Mouse (Mus musculus): ENCODE data around the gene Itprip.

Gene Itprip

DNA sequence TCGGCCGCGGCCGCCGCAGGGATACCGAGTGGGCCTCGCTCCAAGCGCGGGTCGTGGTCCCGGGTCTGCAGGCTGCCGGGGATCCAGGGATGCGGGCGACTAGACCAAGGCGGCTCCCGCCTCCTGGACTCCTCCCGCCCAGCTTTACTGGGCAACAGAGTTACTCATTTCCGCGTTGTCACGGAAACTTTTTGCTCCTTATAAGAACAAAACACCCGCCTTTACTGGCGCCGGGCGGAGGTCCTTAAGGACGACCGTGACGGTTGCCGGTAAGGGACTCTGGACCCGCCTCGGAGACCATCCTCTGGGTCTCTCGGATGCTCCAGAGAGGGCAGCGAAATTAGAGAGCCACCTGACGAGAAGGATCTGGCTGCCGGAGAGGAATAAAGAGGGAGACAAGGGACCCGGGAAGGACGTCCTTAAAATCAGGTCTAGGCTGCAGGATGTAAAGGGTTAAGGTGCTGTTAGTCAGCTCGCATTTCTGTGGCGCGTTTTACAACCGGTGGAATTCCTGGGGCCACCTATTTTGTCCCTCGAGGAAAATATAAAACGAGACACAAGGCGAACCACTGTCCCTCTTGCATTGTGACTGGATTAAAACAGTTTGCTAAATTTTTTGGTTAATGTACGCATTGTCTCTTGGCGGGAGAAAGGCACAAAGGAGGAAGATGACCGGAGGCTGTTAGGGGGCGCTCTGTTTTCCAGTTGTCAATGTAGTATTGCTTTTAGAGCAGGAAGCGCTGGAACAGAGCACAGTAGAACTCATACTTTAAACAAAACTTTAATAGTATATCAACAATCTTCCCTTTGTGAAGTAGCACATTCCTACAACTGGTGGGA, at the start of gene Itprip, which contains the start of gene Cfap43:
Gene Itprip, minus strand, starts transcription at position 174 of the 840 bp plus-strand sequence.
Gene Cfap43, minus strand, starts transcription at position 162 of the 840 bp plus-strand sequence.
- in situ Hi-C loops (cut with MboI, MseI), result no loop called here

DNA sequence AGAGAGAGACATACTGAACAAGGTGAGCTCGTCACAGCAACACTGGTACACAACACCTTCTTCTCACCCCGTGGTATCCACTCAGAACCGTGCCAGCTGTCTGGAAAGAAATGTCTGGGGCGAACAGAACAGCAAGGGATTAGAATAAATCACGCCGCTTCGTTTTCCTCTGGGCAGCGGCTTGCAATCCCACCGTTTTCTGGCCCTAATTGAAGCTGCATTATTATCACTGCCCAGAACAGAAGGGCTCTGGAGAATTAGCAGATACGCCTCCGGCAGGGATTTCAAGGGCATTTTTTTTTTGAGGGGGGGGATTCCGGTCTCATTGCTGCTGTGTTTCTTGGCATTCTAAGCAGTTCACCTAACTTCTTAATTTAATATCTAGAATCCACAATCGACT, 39.1 kb upstream of the Itprip start:
- in situ Hi-C loops (cut with MboI, MseI), result no loop called here

DNA sequence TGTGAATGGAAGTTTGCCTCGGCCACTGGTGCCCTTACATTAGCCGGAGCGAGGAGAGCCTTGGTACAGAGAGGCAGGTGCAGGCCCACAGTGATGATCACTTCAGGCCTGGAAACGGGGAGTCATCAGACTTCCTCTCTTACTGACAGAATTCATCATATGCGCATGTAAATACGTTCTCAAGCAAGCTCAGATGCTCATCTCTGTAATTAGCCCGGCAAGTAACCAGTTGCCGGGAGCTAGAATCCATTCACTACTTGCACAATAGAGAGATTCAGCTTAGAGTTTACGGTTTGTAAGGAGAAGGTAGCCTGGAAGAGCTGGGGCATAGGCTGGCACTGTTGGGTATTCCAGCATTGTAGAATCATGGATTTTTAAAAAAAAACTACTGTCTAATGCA, 34.1 kb upstream of the Itprip start:
- in situ Hi-C loops (cut with MboI, MseI), result no loop called here

DNA sequence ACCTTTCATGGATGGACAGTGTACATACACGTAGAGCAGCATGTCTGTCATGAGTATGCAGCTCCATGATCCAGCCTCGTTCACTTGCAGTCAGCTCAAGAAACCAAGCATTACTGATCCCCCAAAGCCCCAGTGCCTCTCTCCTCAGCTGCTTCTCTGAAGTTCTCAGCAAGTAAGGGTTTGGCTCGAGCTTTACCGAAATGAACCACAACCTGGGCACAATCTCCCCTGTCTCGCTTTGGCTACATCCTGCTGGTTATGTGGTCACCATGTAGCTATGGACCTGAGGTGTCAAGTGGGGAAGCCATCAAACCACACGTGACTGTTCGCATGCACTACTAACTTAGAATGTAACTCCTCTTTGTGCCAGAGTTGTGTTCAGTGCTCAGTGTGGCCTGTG, 31.8 kb upstream of the Itprip start:
- in situ Hi-C loops (cut with MboI, MseI), result no loop called here

DNA sequence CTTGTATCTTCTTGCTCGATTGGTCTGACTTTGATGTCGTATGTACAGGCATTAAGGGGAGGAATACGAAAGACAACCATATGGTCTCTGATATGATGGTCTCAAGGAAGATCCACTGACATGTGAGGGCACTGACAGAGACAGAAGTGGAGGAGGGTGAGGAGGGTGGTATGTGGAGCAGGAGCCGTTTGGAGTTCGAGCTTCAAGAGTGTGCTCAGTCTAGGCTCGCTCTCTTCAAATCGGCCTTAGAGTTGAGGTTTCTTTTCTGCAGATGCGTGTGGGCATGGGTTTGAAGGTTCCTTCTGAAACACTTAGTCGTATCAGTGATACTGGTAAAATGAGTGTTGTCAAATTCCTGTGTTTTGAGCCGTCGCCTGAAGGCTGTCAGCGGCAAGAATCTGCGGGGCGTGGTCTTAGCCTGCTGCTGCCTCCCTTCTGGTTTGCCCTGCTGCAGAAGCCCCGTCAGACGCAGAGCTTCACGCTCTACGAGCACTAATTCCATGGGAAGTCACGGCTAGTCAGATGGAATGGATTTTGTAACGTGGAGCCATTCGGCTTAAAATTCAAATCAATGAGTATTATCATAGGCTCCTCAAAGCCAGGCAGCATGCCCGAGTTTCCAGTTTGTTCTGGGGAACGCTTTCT, 27.8 kb upstream of the Itprip start:
- in situ Hi-C loops (cut with MboI, MseI), result no loop called here

DNA sequence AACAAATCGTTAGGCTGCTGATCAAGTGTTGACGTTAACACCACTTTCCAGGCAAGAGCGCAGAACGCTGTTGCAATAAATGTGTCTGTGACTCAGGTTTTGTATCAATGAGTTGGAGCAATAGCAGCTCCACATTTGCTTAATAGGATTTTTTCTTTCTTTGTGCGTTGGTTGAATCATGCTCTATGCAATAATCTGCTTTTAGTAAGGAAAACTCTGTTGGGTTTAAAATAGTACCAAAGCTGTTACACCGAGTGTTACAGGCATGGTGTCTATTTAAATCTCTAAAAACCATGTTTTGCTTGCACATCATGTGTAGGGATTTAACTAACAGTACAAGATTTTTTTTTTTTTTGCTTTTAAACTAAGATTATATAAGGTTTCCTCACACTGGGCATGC, 20.3 kb upstream of the Itprip start:
- in situ Hi-C loops (cut with MboI, MseI), result no loop called here

DNA sequence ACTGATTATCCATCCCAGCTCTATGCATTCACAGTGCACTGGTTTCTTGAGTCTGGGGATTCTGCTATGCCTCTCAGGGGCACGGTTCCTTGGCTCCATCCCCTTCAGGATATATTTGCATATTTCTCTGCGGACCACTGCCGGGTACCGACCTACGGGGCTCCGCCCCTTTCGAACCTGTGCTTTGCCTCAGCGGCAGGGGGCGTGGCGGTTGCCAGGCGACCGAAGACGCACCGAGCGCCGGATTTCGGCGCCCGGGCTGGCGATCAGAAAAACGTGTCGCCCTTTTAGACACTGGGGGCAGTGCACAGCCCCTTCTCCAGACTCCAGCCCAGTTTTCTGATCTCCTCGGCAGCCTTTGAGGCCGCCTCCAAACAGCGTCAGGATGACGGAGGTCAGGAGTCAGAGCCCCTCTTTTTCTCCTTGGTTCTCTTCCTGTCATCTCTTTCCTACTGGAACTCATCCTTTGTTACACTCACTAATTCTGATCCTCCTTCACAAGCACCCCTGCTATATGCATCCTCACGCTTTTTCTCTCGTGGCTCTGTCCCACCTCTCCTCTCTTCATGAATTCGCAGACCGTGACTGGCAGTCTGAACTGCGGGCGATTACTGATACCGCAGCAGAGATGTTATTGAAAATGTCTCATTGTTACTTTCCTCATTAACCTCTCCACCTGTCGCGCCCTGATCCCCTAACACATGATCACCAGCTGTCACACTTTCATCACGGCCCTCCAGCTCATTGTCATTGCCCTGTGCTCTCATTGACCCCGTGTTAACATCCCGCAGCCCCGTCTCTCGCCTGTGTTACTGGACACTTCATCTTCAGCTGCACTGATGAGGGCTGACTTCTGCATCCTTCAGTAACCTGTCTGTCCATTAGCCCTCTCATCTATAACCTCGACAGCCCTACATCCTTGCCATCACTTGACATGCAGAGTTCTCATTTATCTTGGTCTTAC, 18.6 kb upstream of the Itprip start, which contains the start of gene Cfap58:
Gene Cfap58, plus strand, starts transcription at position 233 of the 964 bp plus-strand sequence.
- in situ Hi-C loops (cut with MboI, MseI), result no loop called here

DNA sequence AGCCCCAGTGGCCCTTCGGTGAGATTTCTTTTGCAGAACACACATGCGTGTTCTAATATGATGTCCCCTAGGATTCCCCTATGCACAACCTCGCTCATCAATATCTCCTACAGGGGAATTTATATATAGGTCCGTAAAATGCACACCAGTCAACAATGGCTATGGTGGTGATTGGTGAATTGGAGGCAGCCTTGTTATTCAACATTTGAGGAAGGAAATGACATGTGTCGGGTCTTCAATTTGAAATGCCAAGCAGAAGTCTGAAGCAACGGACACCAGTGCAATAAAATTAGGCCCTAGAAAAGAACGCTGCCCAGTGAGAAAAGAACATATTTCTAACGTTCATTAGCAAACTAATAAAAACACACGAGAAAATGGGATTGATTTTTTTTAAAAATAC, 17.8 kb upstream of the Itprip start:
- in situ Hi-C loops (cut with MboI, MseI), result no loop called here

DNA sequence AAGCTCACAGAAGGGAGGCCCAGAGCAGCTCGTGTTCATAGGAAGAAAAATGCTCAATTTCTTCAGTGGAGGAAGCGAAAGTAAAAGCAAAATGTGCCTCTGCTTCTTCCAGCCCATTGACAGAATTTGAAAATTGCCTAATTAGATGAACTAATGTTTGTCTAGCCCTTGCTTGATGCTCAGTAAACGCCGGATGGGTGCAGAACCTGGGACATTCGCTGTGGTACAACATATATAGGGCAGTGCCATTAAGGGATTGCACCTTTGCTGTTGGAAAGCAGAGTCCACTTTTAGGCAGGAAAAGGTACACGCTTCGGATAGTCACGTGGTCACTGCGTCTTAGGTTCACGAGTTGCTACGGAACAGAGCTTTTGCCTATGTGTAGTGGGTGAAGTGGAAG, 17.4 kb upstream of the Itprip start:
- in situ Hi-C loops (cut with MboI, MseI), result no loop called here

DNA sequence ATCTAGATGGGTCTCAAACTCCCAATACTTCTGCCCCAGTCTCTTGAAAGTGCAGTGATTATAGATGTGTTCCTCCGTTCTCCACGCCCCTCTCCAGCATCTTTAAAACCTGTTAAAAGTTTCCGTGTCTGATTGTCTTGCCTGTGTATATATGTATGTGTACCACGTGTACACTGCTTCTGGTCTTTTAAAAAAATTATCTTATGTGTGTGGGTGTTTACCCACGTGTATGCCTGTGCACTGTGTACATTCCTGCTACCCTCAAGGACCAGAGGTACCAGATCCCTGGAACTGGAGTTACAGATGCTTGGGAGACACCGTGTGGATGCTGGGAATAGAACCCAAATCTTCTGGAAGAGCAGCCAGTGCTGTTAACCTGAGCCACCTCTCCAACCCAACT, 16.4 kb upstream of the Itprip start:
- in situ Hi-C loops (cut with MboI, MseI), result no loop called here

DNA sequence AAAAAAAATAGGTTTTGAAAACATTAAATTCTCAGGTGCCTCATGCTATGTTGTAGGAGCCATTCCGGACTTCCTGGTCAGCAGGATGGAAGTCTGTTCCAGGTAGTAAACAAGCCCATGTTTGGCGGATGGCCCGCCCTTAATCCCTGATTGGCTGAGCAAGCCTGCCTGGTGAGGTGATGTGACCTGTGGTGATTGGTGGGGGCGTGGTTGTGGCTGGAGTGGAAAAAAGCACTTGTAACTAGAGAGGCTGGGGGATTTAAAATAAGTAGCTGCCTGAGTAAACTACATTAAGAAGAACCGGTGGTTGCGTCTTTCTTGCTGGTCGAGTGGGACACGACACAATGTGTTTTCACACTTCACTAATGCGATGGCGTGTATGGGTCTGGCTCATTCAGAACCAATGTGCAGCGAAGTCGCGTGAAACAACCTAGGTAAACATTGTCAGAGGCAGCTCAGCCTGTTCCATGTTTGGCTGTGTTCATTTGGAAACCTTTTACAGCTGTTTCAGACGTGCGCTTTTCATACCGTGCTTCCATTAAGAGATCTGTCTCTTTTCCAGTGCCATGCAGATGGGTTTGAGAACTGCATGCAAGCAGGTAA, 15.6 kb upstream of the Itprip start:
- in situ Hi-C loops (cut with MboI, MseI), result loop anchor here (5.0 kb wide), 1 partner anchor 52 kb away; no protein-coding TSS in a partner anchor

DNA sequence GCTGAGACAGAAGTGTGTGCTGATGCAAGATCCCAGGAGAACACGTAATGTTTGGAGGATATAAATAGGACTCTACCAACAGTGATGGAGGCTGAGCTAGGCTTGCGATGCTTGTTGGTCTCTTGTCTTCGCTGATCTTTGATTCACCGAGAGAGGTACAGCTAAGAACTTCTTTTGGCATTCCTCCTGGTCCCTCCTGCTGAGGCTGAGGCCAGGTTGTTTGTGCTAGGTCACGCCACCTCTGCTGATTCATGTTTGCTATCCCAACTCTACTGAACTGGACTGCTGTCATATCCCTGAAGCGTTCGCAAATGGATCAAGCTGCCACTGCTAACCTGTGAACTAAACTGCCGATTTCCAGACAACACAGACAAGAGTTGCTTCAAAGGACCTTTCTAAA, 15.0 kb upstream of the Itprip start:
- in situ Hi-C loops (cut with MboI, MseI), result loop anchor here (5.0 kb wide), 1 partner anchor 52 kb away; no protein-coding TSS in a partner anchor

DNA sequence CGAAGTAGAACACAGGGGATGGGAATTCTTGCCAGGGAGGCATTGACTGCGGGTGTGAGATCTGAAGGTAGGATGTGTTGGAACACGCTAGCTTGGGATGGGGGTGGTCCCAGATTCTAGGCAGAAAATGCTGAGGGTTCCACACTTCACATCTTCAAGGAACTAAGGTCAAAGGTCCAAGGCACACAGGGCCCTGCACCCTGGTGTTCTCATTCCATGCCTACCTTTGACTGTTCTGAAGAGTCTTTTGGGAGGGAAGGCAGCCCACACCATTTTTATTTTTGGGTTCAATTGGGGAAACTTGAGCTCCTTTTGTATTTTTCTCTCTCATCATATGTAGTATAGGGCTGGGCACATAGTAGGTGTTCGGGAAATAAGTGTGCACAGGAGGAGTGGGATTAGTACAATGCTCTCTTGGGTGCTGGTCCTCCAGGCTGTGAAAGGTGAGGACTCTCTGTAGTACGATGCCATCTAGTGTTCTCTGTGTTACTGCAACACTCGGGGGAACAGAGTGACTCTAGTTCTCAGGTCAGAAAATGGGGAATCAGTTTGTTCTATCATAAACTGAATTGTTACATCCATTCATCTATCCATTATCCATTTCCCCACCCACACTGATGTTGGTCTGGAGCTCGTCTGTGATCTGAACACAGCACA, 13.0 kb upstream of the Itprip start:
- in situ Hi-C loops (cut with MboI, MseI), result loop anchor here (5.0 kb wide), 1 partner anchor 50 kb away; no protein-coding TSS in a partner anchor

DNA sequence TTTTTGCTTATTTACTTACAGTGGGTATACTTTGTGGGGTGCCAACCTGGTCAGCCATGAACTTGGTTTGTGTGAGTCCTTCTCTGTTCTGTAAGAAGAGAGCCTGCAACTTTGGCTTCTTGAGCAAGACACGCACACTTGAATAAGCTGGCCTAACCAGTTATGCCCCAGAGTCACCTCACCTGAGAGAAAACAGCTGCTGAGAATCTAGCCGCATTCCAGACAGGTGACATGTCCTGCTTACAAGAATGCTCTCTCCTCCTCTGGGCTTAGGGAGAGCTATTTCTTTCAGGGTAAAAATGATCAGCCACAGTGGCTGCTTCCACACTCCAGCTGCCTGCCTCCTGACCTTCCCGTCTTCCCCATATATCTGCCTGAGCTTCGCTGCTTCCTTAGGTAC, 9.9 kb upstream of the Itprip start:
- in situ Hi-C loops (cut with MboI, MseI), result no loop called here

DNA sequence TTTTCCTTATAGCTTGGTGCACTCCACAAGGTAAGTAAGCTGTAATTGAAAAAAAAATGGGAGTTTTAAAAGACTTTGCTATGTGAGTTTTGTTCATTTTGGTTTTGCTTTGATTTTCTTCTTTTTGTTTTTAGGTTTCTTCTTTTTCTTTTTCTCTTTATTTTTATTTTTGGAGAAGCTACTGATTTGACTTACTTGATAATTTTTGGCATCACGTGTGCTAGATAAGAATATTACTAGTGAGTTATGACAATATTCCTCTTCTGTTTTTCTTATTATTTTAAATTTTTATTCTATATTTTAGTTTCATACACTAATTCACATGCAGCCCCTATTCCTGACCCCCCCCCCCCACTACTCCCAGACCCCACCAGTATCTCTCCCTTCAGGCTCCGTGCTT, 7.9 kb upstream of the Itprip start:
- in situ Hi-C loops (cut with MboI, MseI), result no loop called here

DNA sequence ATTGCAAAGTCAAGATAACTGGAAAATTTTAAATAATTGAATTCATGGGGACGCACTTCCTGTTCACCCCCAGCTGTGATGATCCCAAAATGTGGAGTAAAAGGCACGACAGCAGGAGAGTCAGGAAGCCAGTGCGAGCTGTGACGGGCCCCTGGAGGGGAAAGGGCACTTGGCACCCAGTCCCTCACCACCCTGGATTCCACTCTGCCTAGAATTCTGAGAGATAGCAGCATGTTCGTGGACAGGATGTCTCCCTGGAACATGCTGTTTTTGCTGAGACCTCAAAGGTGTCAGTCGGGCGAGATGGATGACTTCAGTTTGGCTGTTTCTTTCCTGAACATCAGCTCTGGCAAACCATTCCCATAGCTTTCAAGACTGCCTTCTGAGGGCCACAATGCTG, 6.7 kb upstream of the Itprip start:
- in situ Hi-C loops (cut with MboI, MseI), result no loop called here

DNA sequence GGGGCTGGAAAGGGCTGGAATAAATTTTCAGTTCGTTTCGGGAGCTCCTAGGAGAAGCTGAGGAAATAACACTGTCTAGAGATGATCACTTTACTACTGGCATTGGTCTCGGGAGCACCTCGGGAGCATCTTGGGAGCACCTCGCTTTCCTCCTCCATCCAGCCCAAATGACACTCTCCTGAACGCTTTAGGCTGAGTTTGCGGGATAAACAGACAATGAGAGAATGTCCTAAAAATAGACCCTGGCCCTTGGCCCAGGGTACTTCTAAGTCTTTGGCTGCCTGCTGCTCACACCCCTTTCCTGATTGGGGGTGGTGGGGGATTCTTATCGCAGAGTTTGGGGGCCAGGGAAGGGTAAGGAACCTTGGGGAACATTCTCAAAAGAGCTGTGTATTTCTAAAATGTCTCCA, 872 bp upstream of the Itprip start:
- in situ Hi-C loops (cut with MboI, MseI), result no loop called here

DNA sequence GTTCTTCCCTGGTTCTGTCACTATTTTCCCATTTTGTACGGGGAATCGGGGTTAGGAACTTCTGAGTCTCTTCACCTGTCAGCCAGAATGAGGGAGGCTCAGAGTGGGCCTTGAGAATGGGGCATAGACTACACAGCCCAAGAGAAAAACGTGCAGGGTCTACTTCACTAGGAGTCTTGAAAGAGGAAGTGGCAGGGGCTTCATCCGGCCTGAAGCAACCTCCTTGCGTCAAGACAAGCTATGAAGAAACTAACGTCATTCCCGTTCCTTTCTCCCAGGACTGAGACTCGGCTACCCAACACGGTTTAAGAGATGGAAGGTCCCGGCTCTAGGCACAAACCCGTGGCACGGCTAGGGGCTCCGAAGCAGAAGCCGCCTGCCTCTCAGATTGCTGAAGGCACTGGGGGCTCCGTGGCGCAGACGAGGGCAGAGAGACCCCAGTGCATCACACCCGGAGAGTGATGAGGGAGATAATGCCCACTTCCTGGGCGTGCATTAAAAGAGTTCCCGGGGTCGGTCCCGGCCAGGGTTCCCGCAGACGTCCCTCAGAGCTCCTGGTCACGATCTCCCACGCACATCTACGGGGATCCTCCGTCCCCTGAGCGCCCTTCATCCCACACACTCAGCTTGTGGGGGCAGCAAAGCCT, 521 bp downstream of the Itprip start:
- in situ Hi-C loops (cut with MboI, MseI), result no loop called here

DNA sequence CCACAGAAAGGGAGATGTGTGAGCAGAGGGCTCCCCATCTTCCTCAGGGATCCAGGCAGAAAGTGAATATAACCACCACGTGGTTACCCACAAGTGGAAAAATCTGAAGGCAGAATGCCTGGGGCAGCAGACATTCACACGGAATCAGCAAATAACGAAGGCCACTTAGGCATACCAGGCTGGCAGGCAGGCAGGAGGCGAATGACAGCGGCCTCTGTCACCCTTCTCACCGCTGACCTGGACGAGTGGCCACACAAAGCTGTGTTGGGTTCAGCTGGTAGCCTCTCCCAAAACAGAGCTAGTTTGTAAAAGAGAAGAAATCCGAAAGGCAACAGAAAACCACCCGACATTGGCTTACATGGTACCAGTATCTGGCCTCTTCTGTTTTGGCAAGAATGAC, 1.1 kb downstream of the Itprip start:
- in situ Hi-C loops (cut with MboI, MseI), result no loop called here

DNA sequence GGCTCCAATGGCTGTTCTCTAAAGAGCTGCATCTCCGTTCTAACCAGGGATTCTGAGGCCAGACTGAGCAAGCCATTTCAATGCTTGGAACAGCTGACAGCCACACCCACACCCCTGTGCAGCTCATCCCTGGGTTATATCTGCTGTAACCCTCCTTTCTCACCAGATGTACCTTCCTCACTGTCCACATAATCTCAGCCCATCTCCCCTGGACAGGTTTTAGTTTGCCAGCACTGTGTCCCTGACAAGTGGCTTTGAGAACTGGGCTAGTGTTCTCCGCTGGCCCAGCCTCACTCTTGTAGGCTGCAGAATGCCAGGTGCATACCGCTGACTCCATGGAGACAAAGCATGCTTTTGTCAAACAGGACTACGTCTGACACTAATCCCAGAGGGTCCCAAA, 1.7 kb downstream of the Itprip start:
- in situ Hi-C loops (cut with MboI, MseI), result no loop called here
